Mouse (Mus musculus) embryonic stem cell, embryonic (primary cell): ENCODE measurements at regions not wholly inside any gene's neighbourhood (a gene's known extent, or its start where the extent isn't known, plus 50 kb on each side); places are given as distances from the start of the nearest gene placed in this dataset.

Experiments
- CTCF ChIA-PET, 4 experiments: fragments of 300-600 bp in 2 of 4; fragments of 350-600 bp in 2 of 4; sonication (Branson Sonifier 250); formaldehyde crosslinking; loops; one replicate each; lab custom pipeline; 2022; ENCODE audit warnings: inconsistent platforms in 2 of 4; lab: Charles Lee
- POLR2A ChIA-PET, 4 experiments: fragments of 300-600 bp in 2 of 4; fragments of 350-600 bp in 2 of 4; sonication (Branson Sonifier 250); formaldehyde crosslinking; loops; one replicate each; lab custom pipeline; 2022; ENCODE audit warnings: antibody characterized with exemption in 4 of 4, inconsistent platforms in 1 of 4; lab: Charles Lee

GRCm38 (mm10) chr3:151331906-151332305 is 105.8 kb upstream of the Adgrl4 start:
- POLR2A ChIA-PET = no interaction called here

DNA sequence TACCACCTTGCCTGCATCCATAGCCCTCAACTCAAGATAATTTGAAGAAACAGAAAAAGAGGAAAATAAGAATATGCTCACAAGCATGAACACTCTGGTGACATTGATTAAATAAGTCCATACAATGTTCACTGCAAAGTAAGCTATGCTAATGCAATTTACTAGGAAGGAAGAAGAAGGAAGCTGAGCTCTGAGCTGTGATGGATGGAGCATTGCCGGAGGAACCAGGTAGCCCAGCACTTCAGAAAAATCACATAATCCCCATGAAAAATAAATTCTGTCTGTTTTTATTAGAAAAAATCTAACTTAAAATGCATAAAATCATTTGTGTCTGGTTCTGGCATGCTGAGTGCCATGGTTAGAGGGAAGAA is 105.4 kb upstream of the Adgrl4 start:
- CTCF ChIA-PET = no interaction called here
- POLR2A ChIA-PET = no interaction called here

More at GRCm38 (mm10) chr3:151331906-151332305, 105.8 kb upstream of the Adgrl4 start:
- CTCF ChIA-PET = no interaction called here

DNA sequence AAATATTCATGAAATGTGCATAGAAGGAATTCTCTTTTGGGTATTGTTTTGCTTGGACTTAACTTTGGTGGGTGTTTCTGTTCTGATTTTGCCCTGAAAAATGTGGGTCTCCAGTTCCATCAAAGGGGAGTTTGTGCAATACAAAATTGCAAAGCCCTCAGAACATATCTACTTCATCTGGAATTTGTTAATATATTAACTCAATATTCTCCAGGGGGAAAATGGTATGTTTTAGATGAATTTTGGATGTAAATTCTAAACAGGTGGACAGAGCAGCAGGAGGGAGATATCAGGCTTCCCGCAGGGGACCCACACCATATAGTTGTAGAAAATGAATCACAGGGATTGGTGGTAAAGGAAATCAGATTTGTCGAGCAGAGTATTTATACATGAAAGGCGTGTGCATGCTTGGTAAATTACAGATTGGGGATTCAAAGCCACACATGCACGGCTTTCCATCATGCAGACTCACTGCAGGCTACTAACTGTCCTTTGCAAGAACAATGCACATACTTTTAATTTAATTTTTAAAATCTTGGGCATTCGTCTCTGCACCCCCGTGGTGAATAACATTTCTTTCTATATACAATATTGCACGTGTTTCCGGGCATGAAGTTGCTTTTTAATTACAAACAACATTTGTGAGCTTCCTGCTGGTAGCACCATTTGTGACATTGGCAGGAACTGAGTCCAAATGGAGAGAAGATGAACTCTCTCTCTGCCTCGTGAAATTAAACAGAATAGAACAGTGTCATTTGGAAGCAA is 104.8 kb upstream of the Adgrl4 start:
- ChIA-PET CTCF (no interaction called here), POLR2A (no interaction called here)

DNA sequence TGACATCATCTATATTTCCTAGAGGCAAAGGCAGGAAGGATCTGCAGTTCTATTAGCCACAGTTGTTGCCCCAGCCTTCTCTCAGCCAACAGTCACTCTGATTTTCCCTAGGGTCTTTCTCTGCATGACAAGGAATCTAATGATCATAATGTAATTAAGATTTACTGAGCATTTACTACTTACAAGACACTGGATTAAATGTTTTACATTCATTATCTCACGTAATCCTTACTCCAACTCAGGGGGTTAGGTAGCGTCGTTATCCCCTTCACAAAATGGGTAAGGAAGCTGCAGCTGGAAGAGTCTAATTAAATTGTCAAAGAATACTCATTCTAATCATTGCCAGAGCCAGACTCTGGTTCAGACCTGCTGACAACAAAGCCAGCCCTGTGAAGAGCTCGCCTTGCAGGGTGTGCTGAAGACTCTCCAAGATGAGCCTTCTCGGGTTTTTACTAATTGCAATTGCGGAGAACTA is 103.8 kb upstream of the Adgrl4 start:
- ChIA-PET CTCF (no interaction called here), POLR2A (no interaction called here)

DNA sequence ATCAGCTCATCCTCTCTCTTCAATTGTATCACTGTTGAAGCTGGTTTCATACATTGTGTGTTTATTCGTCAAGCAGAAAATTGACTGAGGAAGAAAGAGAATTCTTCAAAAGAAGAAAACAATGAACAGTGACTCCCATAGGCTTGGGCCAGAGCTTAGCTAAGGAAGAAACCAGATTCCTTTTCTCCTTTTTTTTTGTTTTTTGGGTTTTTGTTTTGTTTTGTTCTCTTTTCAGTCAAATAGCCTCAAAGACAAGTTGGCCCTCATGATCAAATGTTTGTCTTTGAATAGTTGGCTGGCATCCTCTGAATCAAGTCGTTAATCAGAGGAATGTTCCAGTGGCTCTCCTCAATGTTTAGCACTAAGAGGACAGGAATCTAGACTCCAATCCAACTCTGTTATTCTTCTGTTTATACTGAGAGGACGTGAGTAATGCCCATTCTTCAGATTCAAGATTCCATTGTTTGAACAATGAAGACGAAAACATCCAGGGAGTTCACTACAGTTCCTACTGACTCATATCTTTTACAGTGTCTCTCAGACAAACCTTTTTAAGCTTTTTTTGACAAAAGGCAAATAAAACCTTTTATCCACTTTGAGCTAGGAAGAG is 86.1 kb upstream of the Adgrl4 start:
- CTCF ChIA-PET = no interaction called here
- POLR2A ChIA-PET = no interaction called here

DNA sequence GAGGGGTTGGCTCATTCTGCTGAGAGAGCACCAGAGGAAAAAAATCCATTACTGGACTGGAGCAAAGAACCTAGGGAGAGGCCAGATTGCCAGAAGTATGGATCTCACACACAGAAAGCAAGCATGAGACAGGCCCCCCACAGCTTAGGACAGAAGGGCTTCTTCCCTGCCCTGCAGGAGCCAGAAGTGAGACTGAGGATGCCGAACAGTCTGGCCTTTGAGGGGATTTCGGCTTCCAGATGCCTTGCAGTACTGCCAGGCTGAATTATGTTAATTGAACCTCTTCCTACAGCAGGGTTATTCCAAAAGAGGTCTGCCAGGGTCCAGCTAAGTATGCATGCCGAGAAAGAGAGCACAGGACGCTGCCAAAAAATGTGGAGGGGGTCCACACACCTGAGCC is 71.4 kb upstream of the Adgrl4 start:
- ChIA-PET CTCF (no interaction called here), POLR2A (no interaction called here)

DNA sequence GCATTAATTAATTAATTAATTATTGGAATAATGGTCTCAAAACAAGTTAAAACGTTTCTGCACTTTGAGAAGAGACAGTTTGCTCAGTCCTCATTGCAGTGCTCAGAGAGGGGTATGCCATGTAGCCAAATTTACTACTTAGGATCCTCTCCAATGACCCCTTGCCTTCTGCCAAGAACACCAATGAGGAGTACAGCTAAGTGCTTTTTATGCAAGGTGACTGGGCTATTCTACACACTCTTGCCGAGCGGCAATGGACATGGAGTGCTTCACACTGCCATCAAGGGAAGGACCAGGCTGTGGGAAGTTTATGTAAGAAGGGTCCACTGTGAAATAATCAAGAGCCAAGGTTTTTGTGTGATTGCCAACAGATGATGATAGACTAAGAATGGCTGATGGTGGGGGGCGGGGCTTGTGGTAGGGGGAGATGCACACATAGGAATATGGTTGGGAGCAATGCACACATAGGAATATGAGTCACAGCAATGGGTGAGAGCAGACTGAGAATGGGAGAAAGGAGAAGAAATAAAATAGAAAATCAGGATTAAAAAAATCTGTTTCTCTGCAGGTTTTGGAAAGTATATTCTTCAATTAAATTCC is 70.9 kb upstream of the Adgrl4 start:
- ChIA-PET CTCF (no interaction called here), POLR2A (no interaction called here)

- CTCF ChIA-PET = no interaction called here
- POLR2A ChIA-PET = no interaction called here
Measured at GRCm38 (mm10) chr3:151383326-151384019, 54.2 kb upstream of the Adgrl4 start.

- ChIA-PET CTCF (no interaction called here), POLR2A (no interaction called here)
Measured at GRCm38 (mm10) chr3:151384850-151385249, 52.8 kb upstream of the Adgrl4 start.

DNA sequence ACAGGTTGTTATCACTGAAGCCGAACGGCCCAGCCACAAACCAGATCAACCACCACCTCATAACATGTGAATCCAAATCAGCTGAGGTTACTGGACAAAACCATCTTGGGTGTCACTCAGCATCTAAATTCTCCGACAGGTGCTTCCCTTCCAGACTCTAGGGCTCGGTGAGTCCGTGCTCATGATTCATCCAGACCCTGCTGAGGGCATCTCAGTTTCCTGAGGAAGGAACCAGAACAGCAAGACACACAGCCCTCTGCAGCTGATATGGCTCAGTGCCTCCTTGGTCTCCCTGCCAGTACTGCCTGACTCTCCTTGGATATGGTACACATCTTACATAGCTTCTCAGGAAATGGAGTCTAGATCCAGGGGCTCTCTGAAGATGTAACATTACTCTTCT is 51.6 kb upstream of the Adgrl4 start:
- CTCF ChIA-PET = no interaction called here
- POLR2A ChIA-PET = no interaction called here
